Mouse (Mus musculus): ENCODE results near the gene Gm43064.

DNA sequence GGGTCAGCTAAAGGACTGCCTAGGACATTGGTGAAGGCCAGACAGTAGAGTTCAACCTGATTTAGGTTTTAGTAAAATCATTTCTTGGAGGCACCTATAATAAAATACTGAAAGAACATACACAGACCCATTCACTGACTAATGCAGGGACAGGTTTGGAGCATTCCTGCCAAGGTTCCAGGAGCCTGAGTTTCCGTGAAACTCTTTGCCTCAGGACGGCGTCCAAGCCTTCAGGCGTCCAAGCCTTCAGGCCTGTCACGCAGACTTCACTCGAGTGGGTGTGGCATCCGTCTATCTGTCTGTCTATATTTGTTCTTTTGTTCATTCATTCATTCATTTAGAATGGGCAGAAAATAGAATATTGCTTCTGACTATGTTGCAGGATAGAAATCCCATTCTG, 21.8 kb downstream of the Gm43064 start:
- TF ChIP-seq CTCF (IDR thresholded peaks at IDR 0.05; ENCODE audit: low read depth) (no peak), EP300 (IDR thresholded peaks at IDR 0.05; ENCODE audit: low read depth) (no peak)
